Comparison of ENCODE assay signal across 27 mouse cellular contexts in genomic region chr12:110983083-110983482, GRCm38 (mm10). TPM values are rescaled to one million over a fixed set of nuclear protein-coding genes. Genes with fewer than 3 reads are reported as not detected.
A peak's percentile ranks its signal among the peaks of the same experiment; 100 is the strongest.
DNase-seq lines count a peak whose midpoint lies in the region; ATAC-seq and TF ChIP-seq lines count a peak whose summit lies in the region.
"Had no signal": no experiment of that assay in that cellular context is flagged by ENCODE, and none has a peak within 500 bp of the region (broad histone marks: within the 10 kb centered on the region; RNA-seq: fewer than 3 reads in every experiment).

No protein-coding gene starts in this region.

- H3K4me2 ChIP-seq in kidney, embryonic 14.5 days (replicated peaks; ENCODE audit: low read depth, low read length) = no peak overlapping the region
- no peak overlapping the region for H3K4me2 ChIP-seq in liver, embryonic 12.5 days
- no peak overlapping the region for H3K4me2 ChIP-seq in intestine, embryonic 16.5 days (ENCODE audit: low read depth, low read length)
- no peak overlapping the region for H3K4me2 ChIP-seq in midbrain, embryonic 13.5 days (replicated peaks)
- H3K4me2 ChIP-seq: embryonic facial prominence, embryonic 13.5 days; forebrain, embryonic 12.5 days; forebrain, embryonic 15.5 days; heart, embryonic 12.5 days; heart, embryonic 15.5 days; hindbrain, embryonic 14.5 days had no signal

- H3K79me2 ChIP-seq in liver, adult 2 months (ENCODE audit: control insufficient read depth, insufficient read depth, low read length) = no peaks in the 10 kb centered on the region

- no peak overlapping the region for H3K9ac ChIP-seq in kidney, embryonic 14.5 days (ENCODE audit: low read depth, low read length)
- H3K9ac ChIP-seq in liver, adult 2 months (ENCODE audit: low read depth, low read length) = no peak overlapping the region
- H3K9ac ChIP-seq in liver, embryonic 12.5 days = no peak overlapping the region
- H3K9ac ChIP-seq in intestine, embryonic 16.5 days (ENCODE audit: low read depth, low read length) = 0 out of 2 replicates have a peak overlapping the region, but pooled peaks have one; percentile 25
- H3K9ac ChIP-seq in midbrain, embryonic 13.5 days (replicated peaks) = no peak overlapping the region
- H3K9ac ChIP-seq: embryonic facial prominence, embryonic 13.5 days; forebrain, embryonic 12.5 days; forebrain, embryonic 15.5 days; heart, embryonic 12.5 days; heart, embryonic 15.5 days; hindbrain, embryonic 14.5 days had no signal

- no peaks in the 10 kb centered on the region for H3K27me3 ChIP-seq in kidney, adult 2 months (replicated peaks; ENCODE audit: control insufficient read depth, insufficient read depth, low read length)
- no peaks in the 10 kb centered on the region for H3K27me3 ChIP-seq in kidney, embryonic 14.5 days (ENCODE audit: control insufficient read depth, insufficient read depth, low read length)
- H3K27me3 ChIP-seq in liver, adult 2 months (ENCODE audit: control insufficient read depth, insufficient read depth, low read length) = no peaks in the 10 kb centered on the region
- H3K27me3 ChIP-seq in liver, embryonic 12.5 days (replicated peaks) = peaks cover 13% of the 10 kb centered on the region; the same call in 1 of the 2 replicates
- no peaks in the 10 kb centered on the region for H3K27me3 ChIP-seq in intestine, embryonic 16.5 days (replicated peaks; ENCODE audit: control insufficient read depth, insufficient read depth, low read length)
- H3K27me3 ChIP-seq in midbrain, embryonic 13.5 days = no peaks in the 10 kb centered on the region
- H3K27me3 ChIP-seq: embryonic facial prominence, embryonic 13.5 days; forebrain, embryonic 12.5 days; forebrain, embryonic 15.5 days; heart, embryonic 12.5 days; heart, embryonic 15.5 days had no signal

- no peaks in the 10 kb centered on the region for H3K36me3 ChIP-seq in kidney, adult 2 months (ENCODE audit: control insufficient read depth, insufficient read depth, low read length)
- H3K36me3 ChIP-seq in kidney, embryonic 14.5 days (ENCODE audit: control insufficient read depth, insufficient read depth, low read length) = no peaks in the 10 kb centered on the region
- no peaks in the 10 kb centered on the region for H3K36me3 ChIP-seq in liver, adult 2 months (ENCODE audit: control insufficient read depth, insufficient read depth, low read length)
- no peaks in the 10 kb centered on the region for H3K36me3 ChIP-seq in liver, embryonic 12.5 days
- no peaks in the 10 kb centered on the region for H3K36me3 ChIP-seq in intestine, embryonic 16.5 days (ENCODE audit: control insufficient read depth, insufficient read depth, low read length)
- H3K36me3 ChIP-seq in midbrain, embryonic 13.5 days = no peaks in the 10 kb centered on the region
- H3K36me3 ChIP-seq: embryonic facial prominence, embryonic 13.5 days; forebrain, embryonic 12.5 days; forebrain, embryonic 15.5 days; heart, embryonic 12.5 days; heart, embryonic 15.5 days had no signal

- ATAC-seq in kidney, embryonic 14.5 days (ENCODE audit: low FRiP score, low TSS enrichment) = no peak
- ATAC-seq in liver, embryonic 12.5 days = no peak
- ATAC-seq in intestine, embryonic 16.5 days = no peak
- no peak for ATAC-seq in midbrain, embryonic 13.5 days
- ATAC-seq: CD4-positive, CD25-positive, alpha-beta regulatory T cell, adult 4 months; forebrain, embryonic 15.5 days; hindbrain, postnatal 0 days had no signal

- DNase-seq in kidney, adult 2 months = peak; percentile 54
- peak; percentile 9 for DNase-seq in liver, adult 2 months (ENCODE audit: extremely low read depth, low read depth, low spot score)
- DNase-seq in yolk sac, embryonic 10.5 days (ENCODE audit: low spot score) = peak; percentile 54
- DNase-seq in lung, postnatal 36 days = no peak
- DNase-seq: adrenal gland, adult 8-10 months; adrenal gland, postnatal 25 days; cerebellum, adult 11 months; cerebellum, adult 2 months; cerebellum, adult 9-11 months; cerebellum, postnatal 25 days; gastrocnemius, postnatal 10 days; heart, adult 18-20 months; heart, postnatal 10 days; heart, postnatal 36 days had no signal

- H3K4me3 ChIP-seq in kidney, adult 2 months (ENCODE audit: insufficient read depth, low read depth, low read length) = no peak overlapping the region
- no peak overlapping the region for H3K4me3 ChIP-seq in kidney, embryonic 14.5 days (ENCODE audit: low read length)
- H3K4me3 ChIP-seq in liver, adult 2 months (ENCODE audit: insufficient read depth, low read depth, low read length) = no peak overlapping the region
- H3K4me3 ChIP-seq in liver, embryonic 12.5 days = no peak overlapping the region
- H3K4me3 ChIP-seq in intestine, embryonic 16.5 days (ENCODE audit: low read length) = no peak overlapping the region
- no peak overlapping the region for H3K4me3 ChIP-seq in midbrain, embryonic 13.5 days (replicated peaks)
- H3K4me3 ChIP-seq: embryonic facial prominence, embryonic 13.5 days; erythroblast, embryonic 14.5 days; forebrain, embryonic 12.5 days; forebrain, embryonic 15.5 days; heart, embryonic 12.5 days; heart, embryonic 15.5 days had no signal

- TF ChIP-seq POLR2A in kidney, adult 2 months (IDR thresholded peaks at IDR 0.05; ENCODE audit: low read depth, low read length) = no peak
- TF ChIP-seq POLR2A in liver, adult 2 months (IDR thresholded peaks at IDR 0.05; ENCODE audit: extremely low read depth, insufficient read depth, low read length) = no peak

- H3K4me1 ChIP-seq in kidney, adult 2 months (ENCODE audit: control insufficient read depth, insufficient read depth, low read length) = peaks cover 5% of the 10 kb centered on the region; the same call in 1 of the 2 replicates
- peaks cover 16% of the 10 kb centered on the region for H3K4me1 ChIP-seq in kidney, embryonic 14.5 days (ENCODE audit: control insufficient read depth, insufficient read depth, low read length)
- H3K4me1 ChIP-seq in liver, adult 2 months (ENCODE audit: control insufficient read depth, insufficient read depth, low read length) = peaks cover 4% of the 10 kb centered on the region
- H3K4me1 ChIP-seq in liver, embryonic 12.5 days = peaks cover 23% of the 10 kb centered on the region
- peaks cover 22% of the 10 kb centered on the region for H3K4me1 ChIP-seq in intestine, embryonic 16.5 days (ENCODE audit: control insufficient read depth, insufficient read depth, low read length)
- H3K4me1 ChIP-seq in midbrain, embryonic 13.5 days (replicated peaks) = peaks cover 8% of the 10 kb centered on the region

- no peak overlapping the region for H3K27ac ChIP-seq in kidney, adult 2 months (ENCODE audit: insufficient read depth, low read depth, low read length)
- no peak overlapping the region for H3K27ac ChIP-seq in kidney, embryonic 14.5 days (ENCODE audit: low read depth, low read length)
- H3K27ac ChIP-seq in liver, adult 2 months (replicated peaks; ENCODE audit: insufficient read depth, low read depth, low read length) = no peak overlapping the region
- no peak overlapping the region for H3K27ac ChIP-seq in liver, embryonic 12.5 days
- peak overlapping the region; percentile 65 for H3K27ac ChIP-seq in intestine, embryonic 16.5 days (ENCODE audit: low read length)
- no peak overlapping the region for H3K27ac ChIP-seq in midbrain, embryonic 13.5 days
- H3K27ac ChIP-seq: embryonic facial prominence, embryonic 13.5 days; forebrain, embryonic 12.5 days; forebrain, embryonic 15.5 days; heart, embryonic 15.5 days; hindbrain, embryonic 14.5 days; hindbrain, postnatal 0 days had no signal

- no peaks in the 10 kb centered on the region for H3K9me3 ChIP-seq in kidney, embryonic 14.5 days (ENCODE audit: control insufficient read depth, low read length)
- H3K9me3 ChIP-seq in liver, embryonic 12.5 days (replicated peaks) = no peaks in the 10 kb centered on the region
- no peaks in the 10 kb centered on the region for H3K9me3 ChIP-seq in intestine, embryonic 16.5 days (ENCODE audit: control insufficient read depth, low read length)
- H3K9me3 ChIP-seq in midbrain, embryonic 13.5 days = no peaks in the 10 kb centered on the region
- H3K9me3 ChIP-seq: embryonic facial prominence, embryonic 13.5 days; forebrain, embryonic 12.5 days; forebrain, embryonic 15.5 days; heart, embryonic 12.5 days; heart, embryonic 15.5 days had no signal

- no peak for TF ChIP-seq CTCF in kidney, adult 2 months (conservative IDR thresholded peaks at IDR 0.05; ENCODE audit: insufficient read depth, insufficient read length, low read depth, low read length)
- TF ChIP-seq CTCF in liver, adult 2 months (IDR thresholded peaks at IDR 0.05; ENCODE audit: low read depth, low read length) = no peak

- WGBS in kidney, adult 2 months = 61% methylated on average over 8 of the region's 8 CpGs
- WGBS in kidney, embryonic 14.5 days = 54% methylated on average over 8 of the region's 8 CpGs
- 83% methylated on average over 8 of the region's 8 CpGs for WGBS in liver, adult 2 months
- 76% methylated on average over 8 of the region's 8 CpGs for WGBS in liver, embryonic 12.5 days (ENCODE audit: insufficient replicate concordance)
- 65% methylated on average over 8 of the region's 8 CpGs for WGBS in intestine, embryonic 16.5 days
- 76% methylated on average over 8 of the region's 8 CpGs for WGBS in midbrain, embryonic 13.5 days

RNA-seq across cellular contexts. Expression of gene Ankrd9, which starts 4.2 kb away (rescaled TPM):
- polyA plus RNA-seq in kidney, adult 2 months (2012; rRNA removed) = 23.9 and 28.0 TPM in 2 replicates
- polyA plus RNA-seq in kidney, embryonic 14.5 days (2014; fragmentation: Nextera tagmentation; extraction: Ambion mirVana) = 11.0 and 12.4 TPM in 2 replicates
- total RNA-seq in liver, adult 2 months (2014; rRNA removed) = 0.94 and 1.4 TPM in 2 replicates
- polyA plus RNA-seq in liver, adult 2 months (2012; rRNA removed) = 10.5 and 12.8 TPM in 2 replicates
- polyA plus RNA-seq in liver, embryonic 12.5 days (2016; fragmentation: Nextera tagmentation; extraction: Ambion mirVana) = 62.2 TPM in 2 replicates
- polyA plus RNA-seq in intestine, embryonic 16.5 days (2015; fragmentation: Nextera tagmentation; extraction: Ambion mirVana) = 32.2 and 33.6 TPM in 2 replicates
- polyA plus RNA-seq in midbrain, embryonic 13.5 days (2015; fragmentation: Nextera tagmentation; extraction: Ambion mirVana) = 6.0 and 6.3 TPM in 2 replicates

RNA-seq across cellular contexts. Expression of gene Rcor1, which starts 56.1 kb away (rescaled TPM):
- polyA plus RNA-seq in kidney, adult 2 months (2012; rRNA removed) = 9.7 and 11.5 TPM in 2 replicates
- polyA plus RNA-seq in kidney, embryonic 14.5 days (2014; fragmentation: Nextera tagmentation; extraction: Ambion mirVana) = 15.9 and 17.4 TPM in 2 replicates
- 4.4 and 5.9 TPM in 2 replicates for total RNA-seq in liver, adult 2 months (2014; rRNA removed)
- polyA plus RNA-seq in liver, adult 2 months (2012; rRNA removed) = 3.4 and 5.3 TPM in 2 replicates
- polyA plus RNA-seq in liver, embryonic 12.5 days (2016; fragmentation: Nextera tagmentation; extraction: Ambion mirVana) = 8.5 and 10.4 TPM in 2 replicates
- 6.9 and 7.9 TPM in 2 replicates for polyA plus RNA-seq in intestine, embryonic 16.5 days (2015; fragmentation: Nextera tagmentation; extraction: Ambion mirVana)
- polyA plus RNA-seq in midbrain, embryonic 13.5 days (2015; fragmentation: Nextera tagmentation; extraction: Ambion mirVana) = 6.0 and 6.5 TPM in 2 replicates
